Mouse (Mus musculus) neutrophil, adult 5-6 weeks (primary cell): Measurements from ENCODE around the gene Prpf4. TPM values are rescaled to one million over a fixed set of nuclear protein-coding genes. Genes with fewer than 3 reads are reported as not detected.

Experiments used
- ATAC-seq: fragments of 151-379, 151-347 bp; 2 replicates; pipeline ENCODE4 v1.8.0; 2017; ENCODE audit warnings: mild to moderate bottlenecking, moderate TSS enrichment; ENCODE audit not compliant: insufficient number of reproducible peaks, poor library complexity, low FRiP score, severe bottlenecking; ENCODE audit errors: extremely low read depth
- total RNA-seq: library from RNA; stranded (forward); fragments of 200-1000 nt; gene quantifications from 2 replicates; pipeline ENCODE4 v1.2.3, GENCODE M21; 2017

Gene Prpf4
- total RNA-seq, result 13.1 and 15.7 TPM in 2 replicates

- peak; percentile 99 for ATAC-seq
Observed at GRCm38 (mm10) chr4:62408601-62409282, at the start of gene Prpf4, which contains the start of gene Cdc26. Gene Prpf4, plus strand, starts transcription at chr4:62408797. Gene Cdc26, minus strand, starts transcription at chr4:62408642.

DNA sequence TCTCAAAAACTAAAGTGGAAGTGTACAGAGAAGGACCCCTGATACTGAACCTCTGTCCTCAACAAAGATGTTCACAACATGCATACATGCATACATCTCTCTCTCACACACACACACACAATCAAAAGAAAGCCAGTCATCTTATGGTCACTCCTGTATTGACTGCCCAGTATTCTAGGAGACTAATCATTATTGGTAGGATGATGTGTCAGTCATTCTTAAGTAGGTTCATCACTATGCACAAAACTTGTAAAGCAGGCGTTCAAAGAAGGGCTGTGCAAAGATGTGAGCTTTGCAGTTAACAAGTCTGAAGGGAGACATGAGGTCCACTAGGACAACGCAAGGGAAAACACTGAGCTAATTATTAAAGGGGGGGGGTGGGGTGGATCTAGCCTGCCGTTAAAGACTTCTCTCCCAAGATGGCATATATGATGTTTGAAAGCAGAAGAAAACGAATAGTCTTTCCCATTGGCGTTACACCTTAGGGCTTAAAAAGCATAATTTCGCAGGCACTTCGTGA, 49.3 kb upstream of the Prpf4 start:
- ATAC-seq, result no peak

- ATAC-seq, result peak; percentile 98
Observed at GRCm38 (mm10) chr4:62360088-62360804, 48.4 kb upstream of the Prpf4 start, which contains the start of the genes Fkbp15 and Slc31a1. Gene Fkbp15, minus strand, starts transcription at chr4:62360548. Gene Slc31a1, plus strand, starts transcription at chr4:62360727.

DNA sequence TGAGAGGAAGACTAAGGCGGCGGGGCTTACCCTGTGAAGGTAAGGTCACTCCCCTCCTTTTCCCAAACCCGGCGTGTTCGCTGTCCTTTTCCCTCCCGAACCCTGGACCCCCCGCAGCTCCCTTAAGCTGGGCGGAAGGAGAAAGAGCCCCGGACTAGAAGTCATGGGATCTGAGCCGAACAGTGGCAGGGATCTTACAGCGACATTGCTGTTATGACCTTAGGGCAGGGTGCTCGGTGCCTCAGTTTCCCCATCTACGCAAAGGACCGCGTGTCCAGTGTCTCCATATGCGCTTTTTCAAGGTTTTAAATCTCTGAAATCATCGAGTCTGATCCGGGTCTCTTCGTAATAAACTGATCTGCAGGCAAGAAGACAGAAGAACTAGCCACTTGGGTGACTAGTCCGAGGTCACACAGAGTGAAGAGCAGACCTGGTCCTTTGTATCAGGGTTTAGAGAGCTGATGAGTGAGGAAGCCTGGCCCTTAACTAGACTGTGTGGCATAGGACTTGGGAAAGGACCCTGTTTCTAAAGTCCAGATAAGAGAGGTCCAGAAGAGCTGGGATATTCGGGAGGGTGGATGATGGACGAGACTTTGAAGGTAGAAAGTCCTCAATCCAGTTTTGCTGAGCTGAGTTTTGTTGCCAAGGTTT, 47.7 kb upstream of the Prpf4 start:
- ATAC-seq, result no peak

DNA sequence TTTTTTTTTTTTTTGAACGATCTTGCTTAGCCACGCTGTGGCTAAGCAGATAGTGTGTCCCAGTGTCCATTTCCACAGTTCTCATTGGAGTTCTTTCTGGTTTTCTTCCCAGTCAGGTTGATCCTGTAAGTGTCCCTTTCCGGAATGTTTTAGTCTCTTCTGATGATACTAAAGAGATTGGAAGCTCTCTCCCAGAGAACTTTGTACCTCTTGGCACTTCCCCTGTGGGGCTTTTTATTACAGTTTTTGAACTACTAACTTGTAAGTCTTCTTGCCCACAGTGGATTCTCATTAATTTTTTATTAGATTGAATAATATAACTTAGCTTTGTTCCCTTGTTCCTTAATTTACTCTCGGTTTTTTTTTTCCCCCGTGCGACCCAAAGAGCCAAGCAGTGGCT, 47.0 kb upstream of the Prpf4 start:
- ATAC-seq, result no peak

GRCm38 (mm10) chr4:62361997-62362396, 46.6 kb upstream of the Prpf4 start:
- ATAC-seq, result no peak

DNA sequence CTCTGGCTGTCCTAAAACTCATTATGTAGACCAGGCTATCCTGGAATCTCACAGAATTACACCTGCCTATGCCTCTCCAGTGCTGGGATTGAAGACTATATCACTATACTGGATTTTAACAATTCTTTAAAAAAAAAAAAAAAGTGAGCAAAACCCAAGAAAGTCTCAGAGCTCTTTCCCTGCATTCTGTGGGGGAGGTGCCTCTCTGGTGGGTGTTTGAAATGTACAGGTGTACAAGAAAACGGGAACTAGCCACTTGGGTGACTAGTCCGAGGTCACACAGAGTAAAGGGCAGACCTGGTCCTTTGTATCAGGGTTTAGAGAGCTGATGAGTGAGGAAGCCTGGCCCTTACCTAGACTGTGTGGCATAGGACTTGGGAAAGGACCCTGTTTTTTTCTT, 46.2 kb upstream of the Prpf4 start:
- no peak for ATAC-seq

- no peak for ATAC-seq
Observed at GRCm38 (mm10) chr4:62364299-62364698, 44.3 kb upstream of the Prpf4 start.

DNA sequence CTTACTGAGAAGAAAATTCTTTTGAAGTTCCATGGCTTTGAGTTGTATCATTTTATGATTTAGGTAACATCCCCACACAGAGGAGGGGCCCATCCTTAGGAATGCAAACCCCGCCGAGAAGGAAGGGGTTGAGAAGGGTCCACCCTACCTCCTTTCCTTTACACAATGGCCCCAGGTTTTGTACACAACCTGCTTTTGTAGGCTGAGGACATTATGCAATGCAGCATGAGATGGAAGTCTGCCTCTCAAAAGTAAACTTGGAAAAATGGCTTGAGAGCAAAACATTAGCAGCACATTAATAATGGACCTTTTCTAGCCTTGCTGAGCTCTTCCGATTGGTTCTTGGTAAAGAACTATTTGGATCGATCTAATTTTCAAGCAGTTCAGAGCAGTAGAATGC, 42.3 kb upstream of the Prpf4 start:
- no peak for ATAC-seq

DNA sequence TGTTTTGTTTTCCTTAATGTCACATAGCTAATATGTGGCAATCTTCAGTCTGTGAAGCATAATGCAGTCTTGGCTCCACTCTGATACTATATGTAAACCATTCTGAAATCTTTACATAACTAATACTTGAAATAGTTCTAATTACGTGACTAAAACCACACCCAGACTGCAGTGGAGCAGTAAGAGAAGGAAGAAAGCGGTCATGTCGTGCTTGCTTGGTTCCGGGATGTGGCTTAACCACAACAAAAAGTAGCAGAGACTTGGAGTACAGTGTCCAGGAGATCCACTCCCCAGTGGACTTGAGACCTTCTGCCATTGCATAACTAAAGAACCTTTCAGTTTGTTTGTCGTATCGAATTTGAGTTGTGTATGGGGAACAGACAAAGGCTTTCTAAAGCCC, 41.0 kb upstream of the Prpf4 start:
- ATAC-seq, result peak; percentile 51; the same call in 1 of the 2 replicates

DNA sequence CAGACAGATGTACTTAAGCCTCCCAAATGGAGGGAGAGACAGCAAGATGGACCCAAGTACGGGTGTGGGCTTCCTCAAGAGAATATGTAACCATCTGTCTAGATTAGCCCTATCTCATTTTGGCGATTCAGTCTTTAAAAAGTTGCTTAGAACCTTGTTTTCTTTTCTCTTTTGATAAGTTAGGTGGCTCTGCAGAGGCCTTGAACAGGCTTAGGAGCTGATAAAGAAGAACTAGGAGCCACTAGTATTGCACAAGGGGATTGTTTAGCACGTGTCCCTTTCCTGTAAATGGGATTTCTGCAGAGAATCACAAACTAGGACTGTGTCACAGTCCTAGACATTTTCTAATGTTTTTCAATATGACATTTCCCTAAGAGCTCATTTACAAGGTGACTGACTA, 39.5 kb upstream of the Prpf4 start:
- no peak for ATAC-seq

GRCm38 (mm10) chr4:62372410-62372809, 36.2 kb upstream of the Prpf4 start:
- no peak for ATAC-seq

GRCm38 (mm10) chr4:62372818-62373520, 35.6 kb upstream of the Prpf4 start:
- ATAC-seq, result no peak

- no peak for ATAC-seq
Observed at GRCm38 (mm10) chr4:62373668-62374067, 34.9 kb upstream of the Prpf4 start.

DNA sequence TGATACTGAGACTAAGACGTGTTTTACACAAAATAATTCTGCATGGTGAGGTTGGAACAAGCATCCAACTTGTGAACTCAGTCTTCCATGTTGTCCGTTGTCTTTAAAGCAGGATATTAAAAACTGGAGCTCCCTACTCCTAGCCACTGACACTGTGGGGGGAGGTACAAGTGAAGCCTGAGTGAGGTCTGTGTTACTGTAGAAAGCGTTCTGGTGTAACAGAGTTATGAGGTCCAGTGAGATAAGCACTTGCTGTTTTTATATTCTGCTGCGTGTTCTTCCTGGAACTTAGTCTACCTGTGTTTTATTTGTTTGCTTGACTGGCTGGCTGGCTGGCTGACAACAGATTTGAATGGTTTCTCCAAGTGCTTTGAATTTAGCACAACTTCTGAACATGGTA, 34.3 kb upstream of the Prpf4 start:
- no peak for ATAC-seq

GRCm38 (mm10) chr4:62376123-62376522, 32.5 kb upstream of the Prpf4 start:
- ATAC-seq, result no peak

DNA sequence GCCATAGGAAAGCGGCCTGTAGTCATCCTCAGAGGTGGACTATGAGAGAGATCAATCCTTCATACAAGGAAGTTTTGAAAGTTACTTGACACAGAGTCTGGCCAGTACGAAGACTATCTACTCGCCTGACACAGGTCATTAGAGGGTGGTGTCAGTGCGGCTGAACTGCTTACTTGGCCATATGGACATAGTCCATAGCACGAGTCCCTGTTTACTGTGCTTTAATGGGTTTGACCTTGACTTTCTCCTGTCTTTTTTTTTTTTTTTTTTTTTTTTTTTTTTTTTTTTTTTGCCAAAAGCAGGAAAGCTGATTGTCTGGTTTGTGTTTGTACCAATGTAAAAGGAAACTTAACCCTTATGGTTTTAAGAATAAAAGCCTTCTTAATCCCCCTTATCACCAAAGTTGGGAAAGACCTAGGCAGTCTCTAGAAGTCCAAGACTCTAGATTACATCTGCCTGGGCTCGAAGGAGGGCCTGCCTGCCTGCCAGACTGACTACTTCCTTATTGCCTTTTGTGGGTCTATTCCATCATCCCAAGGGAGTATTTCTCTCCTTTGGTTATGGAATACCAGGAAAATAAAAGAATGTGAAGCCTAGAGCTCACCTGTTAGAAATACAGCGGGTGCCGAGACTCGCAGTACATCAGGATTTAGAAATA, 28.7 kb upstream of the Prpf4 start:
- no peak for ATAC-seq

DNA sequence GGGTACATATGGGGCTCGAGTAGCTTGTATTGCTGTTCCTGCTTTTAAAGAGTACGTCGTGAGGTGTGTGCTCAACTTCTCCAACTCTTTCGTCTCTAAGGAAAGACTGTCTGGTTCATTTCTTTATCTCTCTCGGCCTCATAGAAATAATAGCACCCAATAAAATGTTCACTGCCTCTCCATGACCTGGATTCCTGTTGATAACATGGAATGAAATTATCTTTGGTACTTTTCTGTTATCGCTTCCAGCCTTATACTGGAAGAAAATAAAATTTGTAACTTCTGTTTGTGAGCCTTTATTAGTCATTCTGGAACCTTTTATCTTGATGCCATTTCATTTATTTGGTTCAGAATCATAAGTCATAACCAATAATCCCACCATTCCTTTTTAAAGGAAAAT, 25.4 kb upstream of the Prpf4 start:
- no peak for ATAC-seq

DNA sequence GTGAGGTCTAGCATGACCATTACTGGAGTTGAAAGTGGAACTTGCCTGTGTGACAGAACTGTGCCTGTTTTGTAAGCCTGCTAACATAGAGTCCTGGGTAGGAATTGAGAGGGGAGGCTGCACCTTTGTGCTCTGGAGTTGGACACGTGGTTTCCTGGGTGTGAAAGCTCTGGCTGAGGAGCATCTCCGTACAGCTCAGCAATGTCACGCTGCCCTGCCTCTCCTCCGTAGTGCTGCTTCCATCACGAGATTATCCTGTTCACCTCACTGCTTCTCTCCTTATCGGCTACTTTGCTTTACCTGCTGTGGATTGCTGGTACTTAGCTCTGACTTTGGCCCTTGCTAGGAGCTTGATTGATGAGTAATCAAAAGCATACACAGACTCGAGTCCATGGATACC, 24.8 kb upstream of the Prpf4 start:
- ATAC-seq, result no peak
